Mouse (Mus musculus): ENCODE results near the gene Cldn4.
A peak's percentile ranks its signal among the peaks of the same experiment; 100 is the strongest.
"Not testable (repeated sequence)": the region's sequence is repeated elsewhere in the genome, so short reads cannot be mapped to it uniquely, and the experiment has no call there.

Cldn4 gene

GRCm38 (mm10) chr5:134965473-134965851, 18.7 kb upstream of the Cldn4 start:
- peak; percentile 71 to 91 for DNase-seq (ENCODE audit: inconsistent age in 2 of 2, low spot score in 1 of 2)

DNA sequence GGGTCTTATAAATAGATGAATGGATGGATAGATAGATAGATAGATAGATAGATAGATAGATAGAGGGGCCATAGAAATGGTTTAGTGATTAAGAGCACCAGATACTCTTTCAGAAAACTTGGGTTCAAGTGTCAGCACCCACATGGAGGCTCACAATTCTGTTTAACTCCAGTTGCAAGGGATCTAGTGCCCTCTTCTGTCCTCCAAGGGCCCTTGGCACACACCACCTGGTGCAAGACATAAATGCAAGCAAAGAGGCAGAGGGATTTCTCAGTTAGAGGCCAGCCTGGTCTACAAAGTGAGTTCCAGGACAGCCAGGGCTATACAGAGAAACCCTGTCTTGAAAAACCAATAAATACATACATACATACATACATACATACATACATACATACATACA, 17.9 kb upstream of the Cldn4 start:
- not testable (repeated sequence) for DNase-seq (ENCODE audit: inconsistent age in 2 of 2, low spot score in 1 of 2)

DNA sequence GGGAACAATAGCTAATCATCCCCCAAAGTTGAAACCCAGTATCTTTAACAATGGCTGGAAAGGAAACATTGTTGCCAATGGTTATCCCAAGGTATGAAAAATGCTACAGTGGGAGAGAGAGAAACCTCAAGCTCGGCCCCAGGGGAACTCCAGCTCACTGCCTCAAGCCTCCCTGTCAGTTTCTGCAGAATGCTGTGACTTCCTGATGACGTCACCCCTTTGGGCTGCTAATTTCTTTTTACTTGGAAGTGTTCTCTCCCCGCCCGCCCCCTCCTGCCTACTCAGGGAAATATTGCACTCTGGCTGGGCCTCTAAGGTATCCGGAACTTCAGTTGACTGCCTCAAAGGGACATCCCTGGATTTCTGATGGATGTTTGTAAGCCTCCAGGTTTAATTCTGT, 16.8 kb upstream of the Cldn4 start:
- no peak for DNase-seq (ENCODE audit: inconsistent age in 2 of 2, low spot score in 1 of 2)

- DNase-seq (ENCODE audit: inconsistent age in 2 of 2, low spot score in 1 of 2) = peak; percentile 42 to 81
These were observed 14.8 kb upstream of the Cldn4 start for GRCm38 (mm10) chr5:134961519-134961918.

GRCm38 (mm10) chr5:134960430-134960829, 13.7 kb upstream of the Cldn4 start:
- no peak for DNase-seq (ENCODE audit: inconsistent age in 2 of 2, low spot score in 1 of 2)

DNA sequence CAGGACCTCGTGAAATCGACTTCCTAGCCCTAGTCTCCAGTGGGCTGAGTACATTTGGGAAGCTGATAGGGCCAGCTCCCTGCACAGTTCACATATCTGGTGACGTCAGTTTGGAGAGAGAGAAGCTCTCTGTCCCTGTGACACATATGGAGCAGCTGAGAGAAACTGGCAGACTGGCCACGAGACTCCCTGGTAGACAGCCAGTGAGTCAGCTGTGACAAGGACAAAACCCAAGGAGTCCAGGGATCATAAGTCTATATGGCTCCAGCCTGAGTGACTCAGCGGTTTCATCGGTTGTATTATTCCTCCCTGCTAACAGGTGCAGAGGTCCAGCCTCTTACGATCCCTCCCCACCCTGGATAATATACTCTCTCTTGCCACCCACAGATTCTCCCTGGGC, 12.4 kb upstream of the Cldn4 start:
- peak; percentile 90 to 92 for DNase-seq (ENCODE audit: inconsistent age in 2 of 2, low spot score in 1 of 2)

DNA sequence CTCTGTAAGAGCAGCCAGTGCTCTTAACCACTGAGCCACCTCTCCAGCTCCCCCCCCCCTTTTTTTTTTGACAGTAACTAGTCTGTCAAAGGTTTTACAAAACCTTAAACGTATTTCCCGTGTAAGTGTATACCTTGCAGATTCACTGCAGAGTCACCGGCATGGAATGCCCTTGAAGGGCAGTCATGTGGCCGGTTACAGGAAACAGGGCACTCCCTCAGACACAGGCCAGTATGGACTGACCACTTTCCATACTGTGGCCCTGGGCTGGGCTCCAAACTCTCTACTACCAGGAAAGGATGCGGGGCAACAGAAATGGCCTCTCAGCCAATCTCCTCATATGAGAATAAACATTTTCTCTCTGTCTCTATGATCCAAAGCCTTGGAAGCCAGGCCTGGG, 8.8 kb upstream of the Cldn4 start:
- DNase-seq (ENCODE audit: inconsistent age in 2 of 2, low spot score in 1 of 2) = no peak

- no peak for DNase-seq (ENCODE audit: inconsistent age in 2 of 2, low spot score in 1 of 2)
These were observed 4.5 kb upstream of the Cldn4 start for GRCm38 (mm10) chr5:134951053-134951884.

GRCm38 (mm10) chr5:134948085-134948439, 1.3 kb upstream of the Cldn4 start:
- DNase-seq (ENCODE audit: inconsistent age in 2 of 2, low spot score in 1 of 2) = no peak

- no peak for DNase-seq (ENCODE audit: inconsistent age in 2 of 2, low spot score in 1 of 2)
These were observed 818 bp upstream of the Cldn4 start for GRCm38 (mm10) chr5:134947420-134948084.

GRCm38 (mm10) chr5:134946063-134946856, 474 bp downstream of the Cldn4 start:
- no peak for DNase-seq (ENCODE audit: inconsistent age in 2 of 2, low spot score in 1 of 2)

- DNase-seq (ENCODE audit: inconsistent age in 2 of 2, low spot score in 1 of 2) = no peak
These were observed 1.3 kb downstream of the Cldn4 start for GRCm38 (mm10) chr5:134945266-134945959.

GRCm38 (mm10) chr5:134944179-134944578, 2.6 kb downstream of the Cldn4 start:
- no peak for DNase-seq (ENCODE audit: inconsistent age in 2 of 2, low spot score in 1 of 2)

- DNase-seq (ENCODE audit: inconsistent age in 2 of 2, low spot score in 1 of 2) = peak; percentile 59 to 89
These were observed 4.0 kb downstream of the Cldn4 start for GRCm38 (mm10) chr5:134942740-134943139.

GRCm38 (mm10) chr5:134941472-134942209, 5.1 kb downstream of the Cldn4 start:
- no peak for DNase-seq (ENCODE audit: inconsistent age in 2 of 2, low spot score in 1 of 2)

GRCm38 (mm10) chr5:134939554-134939953, 7.2 kb downstream of the Cldn4 start:
- not testable (repeated sequence) for DNase-seq (ENCODE audit: inconsistent age in 2 of 2, low spot score in 1 of 2)

DNA sequence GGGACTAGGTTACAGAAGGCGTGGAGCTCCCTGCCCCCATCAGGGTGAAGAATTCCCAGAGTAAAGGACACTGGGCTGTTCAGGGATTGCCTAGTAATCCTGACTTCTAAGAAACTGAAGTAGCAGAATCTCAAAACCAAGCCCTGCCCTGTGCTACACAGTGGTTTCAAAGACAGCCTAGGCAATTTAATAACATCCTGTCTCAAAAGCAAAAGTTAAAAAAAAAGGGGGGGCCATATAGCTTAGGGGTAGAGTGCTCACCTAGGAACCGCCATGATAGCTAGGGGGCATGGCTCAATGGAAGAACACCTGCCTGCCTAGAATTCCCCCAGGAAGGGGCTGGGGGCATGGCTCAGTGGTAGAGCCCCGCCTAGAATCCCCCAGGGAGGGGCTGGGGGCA, 7.7 kb downstream of the Cldn4 start:
- DNase-seq (ENCODE audit: inconsistent age in 2 of 2, low spot score in 1 of 2) = no peak

GRCm38 (mm10) chr5:134936626-134937185, 10.0 kb downstream of the Cldn4 start:
- DNase-seq (ENCODE audit: inconsistent age in 2 of 2, low spot score in 1 of 2) = no peak

GRCm38 (mm10) chr5:134936051-134936450, 10.7 kb downstream of the Cldn4 start:
- DNase-seq (ENCODE audit: inconsistent age in 2 of 2, low spot score in 1 of 2) = no peak

DNA sequence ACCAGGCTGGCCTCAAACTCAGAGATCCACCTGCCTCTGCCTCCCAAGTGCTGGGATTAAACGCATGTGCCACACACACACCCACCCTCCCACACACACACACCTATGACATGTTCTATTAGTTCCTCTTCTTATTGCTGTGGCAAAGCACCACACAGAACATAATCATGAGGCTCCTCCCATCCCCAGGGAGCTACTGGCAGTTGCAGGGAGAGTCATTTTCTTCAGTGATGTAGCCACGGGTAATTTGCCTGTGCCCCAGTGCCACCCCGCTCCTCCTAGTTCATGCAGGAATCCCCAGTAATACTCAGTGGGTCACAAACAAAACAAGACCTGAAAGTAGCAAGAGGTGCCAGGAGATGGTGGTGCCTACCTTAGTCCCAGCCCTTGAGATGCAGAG, 12.1 kb downstream of the Cldn4 start:
- no peak for DNase-seq (ENCODE audit: inconsistent age in 2 of 2, low spot score in 1 of 2)

All from adrenal gland, adult (tissue).